Mouse (Mus musculus) neural tube, embryonic 11.5 days (tissue): ENCODE data around the gene Klhl22. TPM values are rescaled to one million over a fixed set of nuclear protein-coding genes. Genes with fewer than 3 reads are reported as not detected.

Experiments
- ATAC-seq: fragments of 200-750 bp; cut with Nextera tagmentation; 2 replicates; pipeline ENCODE4 v1.8.0; 2017; ENCODE audit warnings: moderate number of reproducible peaks, mild to moderate bottlenecking, moderate TSS enrichment, moderate library complexity; ENCODE audit not compliant: insufficient read depth, low FRiP score, low TSS enrichment
- DNase-seq: peaks from one replicate; pipeline ENCODE4 v3.0.0-alpha.2; 2015; ENCODE audit warnings: low spot score
- H3K27ac ChIP-seq: fragments of 300-500 bp; sonication (generic); 2 replicates; pipeline ENCODE4 v1.5.1; 2014; ENCODE audit warnings: low read depth, mild to moderate bottlenecking, low read length
- H3K27me3 ChIP-seq: fragments of 300-500 bp; sonication (generic); 2 replicates; pipeline ENCODE4 v1.6.1; 2014; ENCODE audit warnings: mild to moderate bottlenecking, low read length, mixed read lengths; ENCODE audit not compliant: control insufficient read depth, insufficient read depth
- H3K36me3 ChIP-seq: fragments of 300-500 bp; sonication (generic); 2 replicates; pipeline ENCODE4 v1.6.1; 2014; ENCODE audit warnings: mild to moderate bottlenecking, low read length, moderate library complexity, mixed read lengths; ENCODE audit not compliant: control insufficient read depth, insufficient read depth
- H3K4me1 ChIP-seq: fragments of 300-500 bp; sonication (generic); 2 replicates; pipeline ENCODE4 v1.6.1; 2014; ENCODE audit warnings: low read length, mixed read lengths; ENCODE audit not compliant: control insufficient read depth, insufficient read depth
- H3K4me2 ChIP-seq: fragments of 300-500 bp; sonication (generic); 2 replicates; pipeline ENCODE4 v1.6.1; 2014; ENCODE audit warnings: low read depth, mild to moderate bottlenecking, moderate library complexity
- H3K4me3 ChIP-seq: fragments of 300-500 bp; sonication (generic); 2 replicates; pipeline ENCODE4 v1.5.1; 2014; ENCODE audit warnings: low read depth, low read length
- H3K9ac ChIP-seq: fragments of 300-500 bp; sonication (generic); 2 replicates; pipeline ENCODE4 v1.6.1; 2014; ENCODE audit warnings: mild to moderate bottlenecking, low read length
- H3K9me3 ChIP-seq: fragments of 300-500 bp; sonication (generic); 2 replicates; pipeline ENCODE4 v1.6.1; 2016; ENCODE audit warnings: low read length; ENCODE audit not compliant: control insufficient read depth
- WGBS: fragments of 180-500 bp; shearing (Covaris S2); extraction: QIAGEN DNeasy Blood & Tissue Kit; methylation state at CpG from one replicate; pipeline ENCODE4 v1.1.7; 2014; 5-methylcytosine and 5-hydroxymethylcytosine counted together
- polyA plus RNA-seq: library from polyadenylated mRNA; unstranded; fragments of >200 nt; fragmentation: Nextera tagmentation; extraction: Ambion mirVana; gene quantifications from 2 replicates; pipeline ENCODE4 v1.2.1, GENCODE M21; 2014

Gene Klhl22
- polyA plus RNA-seq, 1 experiment from 2014 or later: 62.4 TPM

- ATAC-seq (no peak), DNase-seq (no peak)
- Histone ChIP-seq H3K36me3 (peaks cover 25% of the 10 kb centered on the region), H3K4me1 (no peaks in the 10 kb centered on the region), H3K4me3 (no peak overlapping the region), H3K4me2 (no peak overlapping the region), H3K27me3 (peaks cover 15% of the 10 kb centered on the region), H3K27ac (no peak overlapping the region), H3K9me3 (no peaks in the 10 kb centered on the region), H3K9ac (no peak overlapping the region)
- 82% methylated on average over 4 of the region's 4 CpGs for WGBS
Observed at GRCm38 (mm10) chr16:17839976-17840375, 80.6 kb downstream of the Klhl22 start.

- DNase-seq: no peak
- H3K4me1 ChIP-seq: no peaks in the 10 kb centered on the region
- no peaks in the 10 kb centered on the region for H3K9me3 ChIP-seq
- ATAC-seq: no peak
- no peaks in the 10 kb centered on the region for H3K27me3 ChIP-seq
- H3K9ac ChIP-seq: no peak overlapping the region
- H3K27ac ChIP-seq: no peak overlapping the region
- peaks cover 29% of the 10 kb centered on the region for H3K36me3 ChIP-seq
- no peak overlapping the region for H3K4me2 ChIP-seq
- 93% methylated on average over 7 of the region's 7 CpGs for WGBS
- no peak overlapping the region for H3K4me3 ChIP-seq
Observed at GRCm38 (mm10) chr16:17842437-17842836, 83.0 kb downstream of the Klhl22 start.

Other genes starting within 250 kb of the Klhl22 start
- gene Thap7, start 228.5 kb upstream of the Klhl22 start, polyA plus RNA-seq: 39.6 and 51.4 TPM in 2 replicates
- gene Lrrc74b, start 198.4 kb upstream of the Klhl22 start, polyA plus RNA-seq: 0.20 and 0.42 TPM in 2 replicates
- 0.23 and 0.41 TPM in 2 replicates for gene P2rx6, start 197.7 kb upstream of the Klhl22 start, polyA plus RNA-seq
- gene Slc7a4, start 176.4 kb upstream of the Klhl22 start, polyA plus RNA-seq: 1.7 and 2.9 TPM in 2 replicates
- gene Smpd4, start 140.3 kb upstream of the Klhl22 start, polyA plus RNA-seq: 41.2 and 45.3 TPM in 2 replicates
- gene Ccdc74a, start 113.1 kb upstream of the Klhl22 start, polyA plus RNA-seq: 3.5 and 4.7 TPM in 2 replicates
- 40.2 and 40.4 TPM in 2 replicates for gene Med15, start 26.7 kb upstream of the Klhl22 start, polyA plus RNA-seq
- gene Scarf2, start 37.7 kb downstream of the Klhl22 start, polyA plus RNA-seq: 9.5 and 13.1 TPM in 2 replicates
- gene B830017H08Rik, start 73.5 kb downstream of the Klhl22 start, polyA plus RNA-seq: 0.19 and 0.36 TPM in 2 replicates
- gene Car15, start 78.7 kb downstream of the Klhl22 start, polyA plus RNA-seq: 3.2 and 3.4 TPM in 2 replicates
- 0.09 and 0.36 TPM in 2 replicates for gene Gm20518, start 132.1 kb downstream of the Klhl22 start, polyA plus RNA-seq
- 0.05 and 0.08 TPM in 2 replicates for gene Tssk1, start 134.6 kb downstream of the Klhl22 start, polyA plus RNA-seq
- 95.0 and 110 TPM in 2 replicates for gene Dgcr2, start 138.9 kb downstream of the Klhl22 start, polyA plus RNA-seq
- gene Tssk2, start 139.0 kb downstream of the Klhl22 start, polyA plus RNA-seq: 0.28 TPM in 1 of 2 replicates, not detected in the other
- gene Ess2, start 151.7 kb downstream of the Klhl22 start, polyA plus RNA-seq: 42.0 and 45.1 TPM in 2 replicates
- gene Gsc2, start 155.4 kb downstream of the Klhl22 start, polyA plus RNA-seq: not detected in 2 replicates
- 127 and 131 TPM in 2 replicates for gene Slc25a1, start 168.6 kb downstream of the Klhl22 start, polyA plus RNA-seq
- gene Vpreb2, start 220.8 kb downstream of the Klhl22 start, polyA plus RNA-seq: not detected in 2 replicates